8 mouse cellular contexts compared by ENCODE assay signal in the genomic region with DNA sequence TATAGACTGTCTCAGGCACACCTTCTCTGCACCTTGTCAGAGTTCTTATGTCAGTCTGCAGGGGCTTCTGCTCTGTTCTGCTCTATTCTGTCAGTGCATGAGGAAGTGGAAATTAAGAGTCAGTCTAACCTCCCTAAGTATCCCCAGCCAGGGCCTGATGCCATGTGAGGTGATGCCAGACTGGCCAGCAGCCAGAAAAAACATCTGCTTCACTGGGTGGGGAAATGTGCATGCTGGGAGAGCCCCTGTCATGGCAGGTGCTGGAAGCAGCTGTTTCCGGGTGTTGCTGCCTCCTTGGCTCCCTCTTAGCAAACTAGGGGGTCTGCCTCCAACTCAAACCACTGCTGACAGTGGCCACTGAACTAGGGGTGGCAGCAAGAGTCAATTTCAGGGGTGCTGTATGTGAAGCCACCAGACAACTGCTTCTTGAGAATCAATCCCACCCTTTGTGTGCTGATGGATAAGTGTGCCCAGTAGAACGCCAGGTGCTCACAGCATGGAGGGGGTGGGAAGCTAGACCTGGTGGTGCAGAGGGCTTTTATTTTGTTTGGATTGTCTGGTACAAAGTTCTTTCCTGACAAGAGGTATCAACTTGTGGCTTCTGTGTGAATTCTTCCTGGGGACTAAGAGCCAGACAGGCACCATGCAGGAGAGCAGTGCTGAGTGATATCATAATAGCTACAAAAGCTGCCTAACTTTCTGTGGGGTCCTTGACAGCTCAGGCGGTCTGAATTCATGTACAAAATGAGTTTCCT. TPM values are rescaled to one million over a fixed set of nuclear protein-coding genes. Genes with fewer than 3 reads are reported as not detected.
A peak's percentile ranks its signal among the peaks of the same experiment; 100 is the strongest.
DNase-seq lines count a peak whose midpoint lies in the region; ATAC-seq and TF ChIP-seq lines count a peak whose summit lies in the region.

No protein-coding gene starts in this region.

- no peak for TF ChIP-seq EP300 in stomach, postnatal 0 days (optimal IDR thresholded peaks at IDR 0.05)

- no peak overlapping the region for H3K4me2 ChIP-seq in stomach, postnatal 0 days (replicated peaks; ENCODE audit: low read depth)

- no peaks in the 10 kb centered on the region for H3K36me3 ChIP-seq in stomach, postnatal 0 days (ENCODE audit: control insufficient read depth, insufficient read depth, low read length)

- WGBS in stomach, postnatal 0 days, result 43% methylated on average over 3 of the region's 3 CpGs

- H3K27me3 ChIP-seq in stomach, postnatal 0 days (ENCODE audit: control insufficient read depth, insufficient read depth, low read length), result no peaks in the 10 kb centered on the region

- intact Hi-C loops in left cerebral cortex, postnatal 14 days (cut with DNase I), result no loop called here

- H3K4me3 ChIP-seq in stomach, postnatal 0 days (ENCODE audit: low read depth, low read length), result no peak overlapping the region

- H3K27ac ChIP-seq in stomach, postnatal 0 days (replicated peaks), result no peak overlapping the region

- H3K9me3 ChIP-seq in stomach, postnatal 0 days (ENCODE audit: control insufficient read depth, low read length), result no peaks in the 10 kb centered on the region

- DNase-seq in left cerebral cortex, postnatal 14 days (ENCODE audit: low spot score in 2 of 2), result peak; percentile 39 to 46
- no peak for DNase-seq in left cerebral cortex, adult 18-20 months (ENCODE audit: low spot score in 2 of 2)
- DNase-seq in adrenal gland, postnatal 25 days, result peak; percentile 50
- DNase-seq in heart, adult 8-10 months (ENCODE audit: low spot score), result peak; percentile 38
- DNase-seq in kidney, adult 11 months, result peak; percentile 37
- DNase-seq in lung, postnatal 14 days, result peak; percentile 32
- peak; percentile 53 for DNase-seq in stomach, postnatal 0 days (ENCODE audit: low spot score)
- no peak for DNase-seq in layer of hippocampus, adult 18-20 months (ENCODE audit: low spot score in 2 of 2)

- ATAC-seq in stomach, postnatal 0 days (ENCODE audit: low FRiP score, low TSS enrichment), result no peak

- no peak for TF ChIP-seq CTCF in stomach, postnatal 0 days (IDR thresholded peaks at IDR 0.05; ENCODE audit: low read depth)

- H3K9ac ChIP-seq in stomach, postnatal 0 days (ENCODE audit: low read length), result no peak overlapping the region

- H3K4me1 ChIP-seq in stomach, postnatal 0 days (replicated peaks; ENCODE audit: control insufficient read depth, insufficient read depth), result no peaks in the 10 kb centered on the region

RNA-seq across cellular contexts. Expression of gene Cmpk2, which starts 56.1 kb away (rescaled TPM):
- 10 to 100 TPM; 23.2 to 24.1 TPM for total RNA-seq in left cerebral cortex, postnatal 14 days (2021)
- total RNA-seq in left cerebral cortex, adult 18-20 months (2021), result 10 to 100 TPM; 19.9 to 22.3 TPM
- total RNA-seq in adrenal gland, postnatal 25 days (2021), result 24.0 and 24.6 TPM in 2 replicates
- total RNA-seq in heart, adult 8-10 months (2022), result 1 to 10 TPM; 3.5 to 4.6 (median 4.4) TPM
- polyA plus RNA-seq in stomach, postnatal 0 days (2015; fragmentation: Nextera tagmentation; extraction: Ambion mirVana), result 2.9 and 4.3 TPM in 2 replicates
- total RNA-seq in layer of hippocampus, adult 18-20 months (2021), result 10 to 100 TPM; 14.5 to 16.2 TPM

Comparison
In these comparisons a context has a peak if more than half of its experiments do, and no peak if none do; other contexts are left out.
1. DNase-seq: peak in left cerebral cortex, postnatal 14 days (2 of 2), adrenal gland, postnatal 25 days (single experiment), heart, adult 8-10 months (single experiment), kidney, adult 11 months (single experiment), lung, postnatal 14 days (single experiment) and stomach, postnatal 0 days (single experiment); none in left cerebral cortex, adult 18-20 months (0 of 2) and layer of hippocampus, adult 18-20 months (0 of 2).